Mouse (Mus musculus): ENCODE results near the gene Adgrv1.

DNA sequence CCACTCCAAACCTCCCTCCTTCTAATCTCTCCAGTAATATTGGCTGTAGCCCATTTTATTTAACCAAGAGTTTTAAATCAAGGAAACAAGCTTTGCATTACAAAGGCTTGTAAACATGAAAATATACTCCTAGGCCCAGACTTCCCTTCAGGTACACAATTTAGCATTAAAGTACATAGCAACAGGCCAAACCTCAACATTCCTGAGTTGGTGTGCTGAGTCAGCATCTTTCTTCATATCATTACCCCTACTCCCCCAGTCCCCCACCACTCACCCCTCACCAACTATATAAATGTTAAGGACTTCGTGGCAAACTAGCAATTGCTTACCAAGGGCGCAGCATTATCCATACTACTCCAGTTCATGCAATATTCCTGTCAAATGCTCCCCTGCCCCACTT lies 510.7 kb downstream of the Adgrv1 start:
- TF ChIP-seq CTCF (IDR thresholded peaks at IDR 0.05) (no peak), EP300 (IDR thresholded peaks at IDR 0.05) (no peak)
